Mouse (Mus musculus) kidney, adult 9 months (tissue): ENCODE results near the gene Ten1.

ENCODE experiments used
- DNase-seq: peaks from one replicate; pipeline ENCODE4 v3.0.0; 2022

Gene Ten1

DNA sequence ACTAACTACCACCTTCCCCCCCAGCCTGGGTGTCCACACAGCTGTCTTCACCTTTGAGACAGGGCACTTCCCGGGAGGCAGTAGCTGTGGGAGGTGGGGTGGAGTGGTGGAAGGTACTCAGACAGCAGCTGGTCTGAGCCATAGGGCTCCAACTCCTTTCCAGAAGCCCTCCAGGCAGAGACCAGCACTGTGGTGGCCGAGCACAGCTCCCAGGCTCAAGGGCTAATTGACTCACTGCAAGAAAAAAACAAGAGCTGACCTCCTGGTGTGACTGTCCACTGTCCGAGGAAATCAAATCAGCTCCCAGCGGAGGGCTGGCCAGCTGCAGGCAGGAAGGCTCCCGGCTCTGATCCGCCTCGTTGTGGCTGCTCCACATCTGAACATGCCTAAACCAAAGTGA is 41.1 kb downstream of the Ten1 start:
- DNase-seq = no peak

GRCm38 (mm10) chr11:116241744-116242235 is 43.1 kb downstream of the Ten1 start:
- peak; percentile 74 for DNase-seq

DNA sequence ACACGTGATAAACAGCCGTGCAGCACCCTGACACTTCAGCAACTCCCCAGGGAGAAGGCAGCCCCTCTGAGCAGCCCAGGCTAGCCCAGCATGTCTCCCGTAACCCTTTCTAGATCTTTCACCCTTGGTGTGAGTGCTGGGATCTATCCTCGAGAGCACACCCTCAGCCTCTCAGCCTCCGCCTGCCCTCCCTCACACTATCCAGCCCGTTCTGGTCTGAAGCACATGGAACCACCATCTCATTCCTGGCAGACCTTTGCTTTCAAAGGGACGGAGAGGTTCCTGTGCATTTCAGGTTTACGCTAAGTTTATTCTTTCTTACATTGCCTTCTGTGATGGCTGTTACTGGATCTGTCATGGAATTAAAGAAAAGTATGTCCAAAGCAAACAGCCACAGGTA is 45.9 kb downstream of the Ten1 start:
- DNase-seq = no peak

DNA sequence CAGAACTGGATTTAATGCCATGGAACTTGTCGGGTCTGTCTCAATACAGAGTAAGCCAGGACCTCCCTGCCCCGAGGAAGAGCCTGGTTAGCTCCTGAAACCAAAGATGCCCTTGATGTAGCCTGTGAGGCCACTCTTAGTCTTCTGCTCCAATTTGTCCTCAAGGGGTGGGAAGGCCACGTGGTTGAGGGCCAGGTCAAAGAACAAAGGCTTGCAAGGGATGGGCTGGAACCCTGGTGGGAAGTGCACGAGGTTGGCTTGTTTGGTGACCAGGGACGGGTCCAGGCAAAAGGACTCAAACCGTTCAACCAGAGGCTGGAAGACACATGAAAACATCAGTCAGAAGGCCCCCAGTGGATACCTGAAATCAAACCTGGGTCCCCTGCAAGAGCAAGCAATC is 47.0 kb downstream of the Ten1 start:
- peak; percentile 86 for DNase-seq

- DNase-seq = peak; percentile 54
Observed at GRCm38 (mm10) chr11:116247502-116248222, 49.0 kb downstream of the Ten1 start.

DNA sequence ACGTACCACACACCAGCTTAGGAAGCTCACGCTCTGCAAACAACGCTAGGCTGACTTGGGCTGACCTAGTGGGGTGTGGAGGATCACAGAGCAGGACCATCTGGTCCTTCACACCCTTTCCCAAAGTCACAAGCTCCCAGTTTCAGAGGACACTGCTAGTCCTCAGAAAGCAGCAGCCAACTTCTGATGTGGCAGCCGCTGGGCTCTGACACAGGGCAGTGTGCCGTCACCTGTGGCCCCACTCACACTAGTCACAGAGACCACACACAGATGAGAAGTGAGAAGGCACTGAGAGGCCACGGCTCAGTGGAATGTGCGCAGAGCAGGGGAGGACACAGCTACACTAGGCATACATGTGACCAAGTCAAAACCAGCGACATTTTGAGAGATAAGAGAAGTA is 52.2 kb downstream of the Ten1 start:
- DNase-seq = no peak

DNA sequence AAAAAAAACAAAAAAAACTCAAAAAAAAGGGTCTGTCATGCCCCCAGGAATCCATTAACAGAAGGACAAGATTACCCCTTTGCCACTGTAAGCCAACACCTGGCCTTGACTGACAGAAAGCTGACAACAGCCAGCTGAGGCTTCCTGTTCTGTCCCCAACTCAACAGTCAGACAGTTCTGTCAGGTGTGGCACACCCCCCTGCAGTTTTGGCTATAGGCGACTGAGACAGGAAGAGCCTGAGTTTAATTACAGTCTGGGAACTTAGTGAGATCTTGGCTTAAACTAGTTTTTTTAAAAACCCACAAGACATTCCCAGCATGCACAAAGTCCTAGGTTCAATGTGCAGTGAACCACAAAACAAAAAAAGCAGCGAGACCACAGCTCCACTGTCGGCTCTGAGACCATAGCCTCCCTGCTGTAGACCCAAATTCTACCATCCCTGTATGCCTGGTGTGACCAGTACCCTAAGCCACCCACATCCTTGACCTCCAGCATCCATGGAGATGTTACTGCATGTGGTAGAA is 54.5 kb downstream of the Ten1 start:
- peak; percentile 81 for DNase-seq

GRCm38 (mm10) chr11:116254627-116255026 is 56.0 kb downstream of the Ten1 start:
- DNase-seq = peak; percentile 80

- DNase-seq = no peak
Observed at GRCm38 (mm10) chr11:116255090-116255981, 56.7 kb downstream of the Ten1 start.

GRCm38 (mm10) chr11:116255982-116256675 is 57.5 kb downstream of the Ten1 start:
- DNase-seq = no peak

DNA sequence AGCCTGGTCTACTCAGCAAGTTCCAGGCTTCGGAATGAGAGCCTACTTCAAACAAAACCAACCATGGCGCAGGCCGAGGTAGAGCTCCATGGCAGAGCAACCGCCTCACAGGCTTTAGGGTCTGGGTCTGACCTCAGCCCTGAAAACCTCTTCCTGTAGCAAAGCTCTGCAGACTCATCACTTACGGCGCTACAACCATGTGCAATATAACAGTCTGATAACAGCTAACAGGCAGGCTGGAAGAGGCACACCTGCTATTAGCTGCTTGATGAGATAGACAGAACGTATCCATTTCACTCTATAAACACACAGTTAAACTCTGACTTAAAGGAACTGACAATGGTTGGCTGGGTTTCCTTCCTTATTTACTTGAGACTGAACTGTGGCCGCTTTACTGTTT is 60.8 kb downstream of the Ten1 start:
- no peak for DNase-seq

- no peak for DNase-seq
Observed at GRCm38 (mm10) chr11:116260259-116260658, 61.6 kb downstream of the Ten1 start.
